Mouse (Mus musculus) liver, postnatal 0 days (tissue): ENCODE results near the gene Mynn.

Experiments
- CTCF ChIP-seq: sonication (generic); IDR thresholded peaks from 2 replicates; pipeline ENCODE4 v1.5.1; 2016; ENCODE audit warnings: antibody characterized with exemption, low read depth
- EP300 ChIP-seq: IDR thresholded peaks from 2 replicates; pipeline ENCODE4 v1.6.1; 2016; ENCODE audit warnings: antibody characterized with exemption, low read depth, mild to moderate bottlenecking

- TF ChIP-seq CTCF (peak; percentile 39), EP300 (no peak)
These were observed 41.1 kb upstream of the Mynn start for GRCm38 (mm10) chr3:30560677-30561314.
